ENCODE assay signal across 8 mouse cellular contexts in the genomic region with DNA sequence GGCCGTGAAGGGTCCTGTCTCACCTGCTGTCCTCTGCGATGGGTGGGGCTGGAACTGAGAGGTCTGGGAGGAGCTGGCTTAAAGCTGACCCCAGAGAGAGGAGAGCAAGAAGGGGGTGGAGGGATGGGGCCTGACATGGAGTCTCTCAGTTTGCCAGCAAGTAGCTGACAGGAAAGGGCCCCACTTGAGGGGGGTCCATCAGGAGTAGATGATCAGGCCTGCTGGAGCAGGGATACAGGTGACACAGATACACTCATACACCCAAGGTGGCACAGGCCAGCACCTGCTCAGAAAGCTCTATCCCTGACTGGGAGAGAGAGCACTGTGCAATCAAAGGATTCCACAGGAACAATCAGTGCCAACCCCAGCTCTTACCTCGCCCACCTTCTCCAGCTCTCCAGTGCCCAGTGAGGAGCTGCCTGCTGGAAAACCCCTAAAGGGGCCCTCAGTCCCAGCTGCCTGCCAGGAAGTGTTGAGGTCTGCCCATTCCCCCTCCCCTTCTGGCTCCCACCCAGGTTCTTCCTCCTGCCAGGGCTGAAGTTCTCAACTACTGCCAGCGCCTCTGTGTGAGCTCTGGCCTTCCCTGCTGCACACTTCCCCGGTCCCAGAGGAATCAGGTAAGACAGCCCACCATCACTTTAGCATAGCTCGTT. TPM values are rescaled to one million over a fixed set of nuclear protein-coding genes. Genes with fewer than 3 reads are reported as not detected.
DNase-seq lines count a peak whose midpoint lies in the region; ATAC-seq lines count a peak whose summit lies in the region.

A gene (minus strand): TSS at position 524 of the 653 bp plus-strand sequence.

- peak within 1 kb of the TSS; percentile 61 for H3K4me2 ChIP-seq in intestine, embryonic 14.5 days (ENCODE audit: low read length)

- peak within 1 kb of the TSS; percentile 73 for H3K9ac ChIP-seq in intestine, embryonic 14.5 days (ENCODE audit: low read length)

- H3K27me3 ChIP-seq in intestine, embryonic 14.5 days (replicated peaks; ENCODE audit: control insufficient read depth, insufficient read depth, low read length): no peaks in the 10 kb centered on the region

- intact Hi-C loops in gastrocnemius, postnatal 36 days (cut with DNase I): no loop called here

- peak; percentile 95 for ATAC-seq in intestine, embryonic 14.5 days (replicated peaks; ENCODE audit: low FRiP score, low TSS enrichment, low read depth)
- ATAC-seq in megakaryocyte, adult 5-6 weeks (ENCODE audit: poor library complexity, severe bottlenecking): peak; percentile 48

- H3K27ac ChIP-seq in intestine, embryonic 14.5 days (ENCODE audit: low read depth): peak within 1 kb of the TSS; percentile 96

- peak within 1 kb of the TSS; percentile 65 for H3K4me3 ChIP-seq in intestine, embryonic 14.5 days (ENCODE audit: low read depth, low read length)

- WGBS in intestine, embryonic 14.5 days: 3% methylated on average over 6 of the region's 6 CpGs

- H3K36me3 ChIP-seq in intestine, embryonic 14.5 days (ENCODE audit: control insufficient read depth, insufficient read depth, low read length): peaks cover 50% of the 10 kb centered on the region

- H3K9me3 ChIP-seq in intestine, embryonic 14.5 days (ENCODE audit: control insufficient read depth, low read length): no peaks in the 10 kb centered on the region

- DNase-seq in adrenal gland, adult 18-20 months (ENCODE audit: low spot score in 2 of 2): peak; percentile 89 to 93
- DNase-seq in embryo, embryonic 11 days: peak; percentile 79
- peak; percentile 75 to 86 for DNase-seq in gastrocnemius, postnatal 36 days
- DNase-seq in intestine, embryonic 14.5 days (ENCODE audit: low spot score): peak; percentile 97
- peak; percentile 45 to 82 for DNase-seq in left cerebral cortex, adult 9 months (ENCODE audit: low spot score in 2 of 2)
- peak; percentile 94 for DNase-seq in right cerebral cortex, postnatal 10 days (ENCODE audit: low spot score in 2 of 2)
- DNase-seq in urinary bladder, postnatal 4 days (ENCODE audit: low spot score in 2 of 2): peak; percentile 94 to 95

- peaks cover 38% of the 10 kb centered on the region for H3K4me1 ChIP-seq in intestine, embryonic 14.5 days (replicated peaks; ENCODE audit: control insufficient read depth, insufficient read depth, low read length)

RNA-seq across cellular contexts. Expression of the gene that starts here (rescaled TPM):
- total RNA-seq in adrenal gland, adult 18-20 months (2021): 100 to 1,000 TPM; 514 to 636 TPM
- total RNA-seq in gastrocnemius, postnatal 36 days (2021): 10 to 100 TPM in 1 of 2 experiments, 1 to 10 TPM in 1; 8.2 to 12.9 TPM
- 373 and 390 TPM in 2 replicates for polyA plus RNA-seq in intestine, embryonic 14.5 days (2014; fragmentation: Nextera tagmentation; extraction: Ambion mirVana)
- 74.3 and 79.2 TPM in 2 replicates for total RNA-seq in megakaryocyte, adult 5-6 weeks (2015)
- total RNA-seq in megakaryocyte, adult 5-6 weeks (2017): 81.4 and 85.0 TPM in 2 replicates

Comparison
In these comparisons a context has a peak if more than half of its experiments do, and no peak if none do; other contexts are left out.
1. Peak in every context shown above with its lines: DNase-seq, ATAC-seq, H3K4me3 ChIP-seq and H3K27ac ChIP-seq.
2. RNA of the gene that starts here (total RNA-seq): 514 to 636 TPM in adrenal gland, adult 18-20 months; 74.3 to 85.0 TPM in megakaryocyte, adult 5-6 weeks and 8.2 to 12.9 TPM in gastrocnemius, postnatal 36 days; every median in the first group is over 4 times any median in the second.